Comparison of ENCODE assay signal across 25 mouse cellular contexts in genomic region chr5:91987236-91987635, GRCm38 (mm10). TPM values are rescaled to one million over a fixed set of nuclear protein-coding genes. Genes with fewer than 3 reads are reported as not detected.
DNase-seq lines count a peak whose midpoint lies in the region; ATAC-seq and TF ChIP-seq lines count a peak whose summit lies in the region.
"Had no signal": no experiment of that assay in that cellular context is flagged by ENCODE, and none has a peak within 500 bp of the region (broad histone marks: within the 10 kb centered on the region; RNA-seq: fewer than 3 reads in every experiment).

TSS of gene Odaph (plus strand) at chr5:91987475.

- no peak for ATAC-seq in heart, embryonic 11.5 days (replicated peaks; ENCODE audit: insufficient number of reproducible peaks, low FRiP score, low TSS enrichment)
- peak; percentile 85 for ATAC-seq in Patski
- ATAC-seq in liver, embryonic 11.5 days (replicated peaks; ENCODE audit: low FRiP score), result no peak
- no peak for ATAC-seq in liver, postnatal 0 days
- ATAC-seq: activated CD4-positive, CD25-positive, alpha-beta regulatory T cell, adult 4 months; forebrain, embryonic 13.5 days; forebrain, embryonic 16.5 days had no signal

- no peak within 1 kb of the TSS for H3K27ac ChIP-seq in heart, embryonic 10.5 days
- H3K27ac ChIP-seq in heart, embryonic 11.5 days (ENCODE audit: low read depth, low read length), result no peak within 1 kb of the TSS
- H3K27ac ChIP-seq in liver, embryonic 11.5 days (ENCODE audit: low read depth, low read length), result no peak within 1 kb of the TSS
- no peak within 1 kb of the TSS for H3K27ac ChIP-seq in liver, postnatal 0 days (ENCODE audit: low read depth)
- H3K27ac ChIP-seq: forebrain, embryonic 10.5 days; forebrain, embryonic 13.5 days; heart, embryonic 13.5 days; hindbrain, embryonic 12.5 days; hindbrain, embryonic 15.5 days had no signal

- H3K4me2 ChIP-seq in heart, embryonic 11.5 days, result no peak within 1 kb of the TSS
- no peak within 1 kb of the TSS for H3K4me2 ChIP-seq in liver, embryonic 11.5 days
- no peak within 1 kb of the TSS for H3K4me2 ChIP-seq in liver, postnatal 0 days (ENCODE audit: low read depth, low read length)
- H3K4me2 ChIP-seq: forebrain, embryonic 13.5 days; heart, embryonic 13.5 days; hindbrain, embryonic 12.5 days; hindbrain, embryonic 15.5 days had no signal

- CTCF ChIA-PET in Patski (lab: Charles Lee), result interaction anchor here (1.0 to 1.3 kb wide), 3 partner anchors 10 to 23 kb away, joined by 3 to 5 read pairs (median 3); no protein-coding TSS in a partner anchor

- H3K4me3 ChIP-seq in heart, embryonic 10.5 days, result no peak within 1 kb of the TSS
- H3K4me3 ChIP-seq in heart, embryonic 11.5 days (ENCODE audit: low read depth, low read length), result no peak within 1 kb of the TSS
- no peak within 1 kb of the TSS for H3K4me3 ChIP-seq in liver, embryonic 11.5 days (ENCODE audit: low read depth, low read length)
- H3K4me3 ChIP-seq in liver, postnatal 0 days (ENCODE audit: low read depth, low read length), result no peak within 1 kb of the TSS
- no peak within 1 kb of the TSS for H3K4me3 ChIP-seq in lung, adult 2 months (replicated peaks; ENCODE audit: extremely low read depth, low read depth, low read length)
- H3K4me3 ChIP-seq: forebrain, embryonic 10.5 days; forebrain, embryonic 13.5 days; heart, embryonic 13.5 days; hindbrain, embryonic 12.5 days; hindbrain, embryonic 15.5 days had no signal

- WGBS in heart, embryonic 10.5 days, result 72% methylated on average over 4 of the region's 4 CpGs
- 67% methylated on average over 4 of the region's 4 CpGs for whole genome bisulfite sequencing in heart, embryonic 11.5 days (ENCODE audit: insufficient replicate concordance)
- 67% methylated on average over 4 of the region's 4 CpGs for WGBS in liver, embryonic 11.5 days
- 59% methylated on average over 4 of the region's 4 CpGs for WGBS in liver, postnatal 0 days (ENCODE audit: insufficient replicate concordance)
- WGBS in lung, adult 2 months, result 72% methylated on average over 4 of the region's 4 CpGs

- H3K36me3 ChIP-seq in heart, embryonic 10.5 days, result no peaks in the 10 kb centered on the region
- no peaks in the 10 kb centered on the region for H3K36me3 ChIP-seq in heart, embryonic 11.5 days (ENCODE audit: control insufficient read depth, insufficient read depth, low read length)
- no peaks in the 10 kb centered on the region for H3K36me3 ChIP-seq in liver, embryonic 11.5 days (ENCODE audit: control insufficient read depth, insufficient read depth, low read length)
- H3K36me3 ChIP-seq in liver, postnatal 0 days (replicated peaks; ENCODE audit: insufficient read depth, low read length), result no peaks in the 10 kb centered on the region
- H3K36me3 ChIP-seq: forebrain, embryonic 10.5 days; heart, embryonic 13.5 days; hindbrain, embryonic 12.5 days; hindbrain, embryonic 15.5 days had no signal

- TF ChIP-seq CTCF in Patski (IDR thresholded peaks at IDR 0.05), result no peak
- TF ChIP-seq CTCF in liver, postnatal 0 days (IDR thresholded peaks at IDR 0.05; ENCODE audit: low read depth), result no peak
- no peak for TF ChIP-seq CTCF in lung, adult 2 months (IDR thresholded peaks at IDR 0.05; ENCODE audit: insufficient read depth, low read length)

- H3K4me1 ChIP-seq in heart, embryonic 10.5 days, result no peaks in the 10 kb centered on the region
- H3K4me1 ChIP-seq in heart, embryonic 11.5 days (ENCODE audit: control insufficient read depth, insufficient read depth, low read length), result no peaks in the 10 kb centered on the region
- no peaks in the 10 kb centered on the region for H3K4me1 ChIP-seq in liver, embryonic 11.5 days (replicated peaks; ENCODE audit: control insufficient read depth, insufficient read depth, low read length)
- no peaks in the 10 kb centered on the region for H3K4me1 ChIP-seq in liver, postnatal 0 days (ENCODE audit: insufficient read depth)
- no peaks in the 10 kb centered on the region for H3K4me1 ChIP-seq in lung, adult 2 months (ENCODE audit: control insufficient read depth, insufficient read depth, low read length)
- H3K4me1 ChIP-seq: forebrain, embryonic 10.5 days; forebrain, embryonic 13.5 days; heart, embryonic 13.5 days; hindbrain, embryonic 12.5 days; hindbrain, embryonic 15.5 days had no signal

- DNase-seq in heart, embryonic 10.5 days (ENCODE audit: low spot score), result peak; percentile 57
- DNase-seq in A20 (ENCODE audit: low read depth, low spot score), result peak; percentile 18
- peak; percentile 56 for DNase-seq in Patski (ENCODE audit: low read depth, low spot score)
- no peak for DNase-seq in liver, embryonic 11.5 days (ENCODE audit: low spot score)
- no peak for DNase-seq in liver, postnatal 0 days
- no peak for DNase-seq in lung, adult 2 months
- DNase-seq: adrenal gland, postnatal 10 days; adrenal gland, postnatal 36 days; cerebellum, adult 18-20 months; cerebellum, adult 9-10 months; cerebellum, postnatal 14 days; gastrocnemius, postnatal 10 days; gastrocnemius, postnatal 36 days had no signal

- H3K9ac ChIP-seq in heart, embryonic 11.5 days (ENCODE audit: low read depth, low read length), result no peak within 1 kb of the TSS
- no peak within 1 kb of the TSS for H3K9ac ChIP-seq in liver, embryonic 11.5 days (ENCODE audit: low read depth, low read length)
- H3K9ac ChIP-seq in liver, postnatal 0 days (replicated peaks), result no peak within 1 kb of the TSS
- H3K9ac ChIP-seq: forebrain, embryonic 13.5 days; heart, embryonic 13.5 days; hindbrain, embryonic 12.5 days; hindbrain, embryonic 15.5 days had no signal

- no peak for TF ChIP-seq EP300 in liver, postnatal 0 days (IDR thresholded peaks at IDR 0.05; ENCODE audit: low read depth)

- POLR2A ChIA-PET in Patski (lab: Charles Lee), result interaction anchor here (0.9 kb wide), 1 partner anchor 25 kb away, joined by 3 read pairs; no protein-coding TSS in a partner anchor

- TF ChIP-seq POLR2A in lung, adult 2 months (IDR thresholded peaks at IDR 0.05; ENCODE audit: borderline replicate concordance, extremely low read depth, low read depth, low read length), result no peak

- H3K27me3 ChIP-seq in heart, embryonic 10.5 days (ENCODE audit: insufficient read depth, poor library complexity, severe bottlenecking), result no peaks in the 10 kb centered on the region
- H3K27me3 ChIP-seq in heart, embryonic 11.5 days (ENCODE audit: control insufficient read depth, insufficient read depth, low read length), result no peaks in the 10 kb centered on the region
- H3K27me3 ChIP-seq in Patski, result no peaks in the 10 kb centered on the region
- no peaks in the 10 kb centered on the region for H3K27me3 ChIP-seq in liver, embryonic 11.5 days (replicated peaks; ENCODE audit: control insufficient read depth, insufficient read depth, low read length)
- H3K27me3 ChIP-seq in liver, postnatal 0 days (ENCODE audit: insufficient read depth, low read length), result no peaks in the 10 kb centered on the region
- H3K27me3 ChIP-seq: forebrain, embryonic 13.5 days; heart, embryonic 13.5 days; hindbrain, embryonic 12.5 days; hindbrain, embryonic 15.5 days had no signal

- in situ Hi-C loops in Patski (cut with MboI; ENCODE audit: low pct_unique_long_range_greater_than_20kb), result no loop called here

- no peaks in the 10 kb centered on the region for H3K9me3 ChIP-seq in heart, embryonic 10.5 days
- H3K9me3 ChIP-seq in heart, embryonic 11.5 days (replicated peaks; ENCODE audit: control insufficient read depth, low read length), result no peaks in the 10 kb centered on the region
- no peaks in the 10 kb centered on the region for H3K9me3 ChIP-seq in liver, embryonic 11.5 days (ENCODE audit: control insufficient read depth, low read length)
- no peaks in the 10 kb centered on the region for H3K9me3 ChIP-seq in liver, postnatal 0 days (ENCODE audit: low read length)
- H3K9me3 ChIP-seq: forebrain, embryonic 10.5 days; forebrain, embryonic 13.5 days; heart, embryonic 13.5 days; hindbrain, embryonic 12.5 days; hindbrain, embryonic 15.5 days had no signal

RNA-seq across cellular contexts. Expression of gene Odaph, which starts in this region (rescaled TPM):
- not detected in 2 replicates for polyA plus RNA-seq in heart, embryonic 10.5 days (2016; fragmentation: Nextera tagmentation; extraction: Ambion mirVana)
- not detected in 2 replicates for polyA plus RNA-seq in heart, embryonic 11.5 days (2014; fragmentation: Nextera tagmentation; extraction: Ambion mirVana)
- 1.5 TPM for polyA plus RNA-seq in Patski (2021)
- not detected in 2 replicates for polyA plus RNA-seq in liver, embryonic 11.5 days (2014; fragmentation: Nextera tagmentation; extraction: Ambion mirVana)
- polyA plus RNA-seq in liver, postnatal 0 days (2015; fragmentation: Nextera tagmentation; extraction: Ambion mirVana), result not detected in 2 replicates
- not detected in 2 replicates for polyA plus RNA-seq in lung, adult 2 months (2012; rRNA removed)
- polyA plus RNA-seq: activated CD4-positive, CD25-positive, alpha-beta regulatory T cell, adult 4 months; embryonic facial prominence, embryonic 11.5 days; embryonic facial prominence, embryonic 14.5 days; forebrain, embryonic 10.5 days; forebrain, embryonic 13.5 days; forebrain, embryonic 16.5 days; heart, embryonic 13.5 days; heart, embryonic 16.5 days; hindbrain, embryonic 12.5 days; intestine, embryonic 14.5 days had no signal

Comparison
In these comparisons a context has a peak if more than half of its experiments do, and no peak if none do; other contexts are left out.
1. Peak in DNase-seq in heart, embryonic 10.5 days; RNA of the gene not detected or under 1 TPM.
2. DNase-seq: peak in A20 (single experiment) and Patski (single experiment); none in liver, embryonic 11.5 days (single experiment), liver, postnatal 0 days (single experiment) and lung, adult 2 months (single experiment).